Mouse (Mus musculus): ENCODE results near the gene Rpgrip1l.

GRCm38 (mm10) chr8:91340746-91341145, 27.7 kb upstream of the Rpgrip1l start:
- TF ChIP-seq TAL1 (IDR thresholded peaks at IDR 0.05; ENCODE audit: low read length) (no peak), GATA1 (IDR thresholded peaks at IDR 0.05; ENCODE audit: low read length) (no peak)
